Mouse (Mus musculus): Measurements from ENCODE around the gene 1700067P10Rik. TPM values are rescaled to one million over a fixed set of nuclear protein-coding genes. Genes with fewer than 3 reads are reported as not detected.

Gene 1700067P10Rik
- polyA plus RNA-seq, 1 experiment from 2014 or later = not detected

DNA sequence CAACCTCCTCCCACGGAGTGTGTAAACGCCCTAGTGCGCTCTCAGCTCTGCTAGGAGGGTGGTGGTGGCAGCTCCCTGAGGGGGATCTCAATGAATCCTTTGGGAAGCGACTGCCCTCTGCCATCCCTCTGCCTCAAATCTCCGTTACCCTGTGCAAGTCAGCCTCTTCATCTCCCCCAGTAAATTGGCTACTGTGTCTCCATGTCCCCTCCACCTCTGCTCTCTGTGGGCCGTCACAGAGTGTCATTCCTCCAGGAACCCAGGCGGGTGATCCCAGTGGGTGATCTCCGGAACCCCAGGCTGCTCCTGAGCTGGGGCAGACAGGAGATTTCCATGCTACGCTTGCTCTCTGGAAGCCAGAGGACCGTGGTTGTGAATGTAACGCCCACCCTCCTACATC, 10.2 kb downstream of the 1700067P10Rik start:
- Histone ChIP-seq H3K4me3 (no peak overlapping the region), H3K27me3 (ENCODE audit: poor library complexity, severe bottlenecking) (peaks cover 70% of the 10 kb centered on the region), H3K9me3 (no peaks in the 10 kb centered on the region), H3K4me1 (peaks cover 67% of the 10 kb centered on the region), H3K27ac (peak overlapping the region; percentile 77; the same call in 1 of the 2 replicates), H3K36me3 (replicated peaks) (no peaks in the 10 kb centered on the region)
- 6% methylated on average over 11 of the region's 11 CpGs for WGBS
- DNase-seq (ENCODE audit: extremely low spot score, low spot score) = no peak

DNA sequence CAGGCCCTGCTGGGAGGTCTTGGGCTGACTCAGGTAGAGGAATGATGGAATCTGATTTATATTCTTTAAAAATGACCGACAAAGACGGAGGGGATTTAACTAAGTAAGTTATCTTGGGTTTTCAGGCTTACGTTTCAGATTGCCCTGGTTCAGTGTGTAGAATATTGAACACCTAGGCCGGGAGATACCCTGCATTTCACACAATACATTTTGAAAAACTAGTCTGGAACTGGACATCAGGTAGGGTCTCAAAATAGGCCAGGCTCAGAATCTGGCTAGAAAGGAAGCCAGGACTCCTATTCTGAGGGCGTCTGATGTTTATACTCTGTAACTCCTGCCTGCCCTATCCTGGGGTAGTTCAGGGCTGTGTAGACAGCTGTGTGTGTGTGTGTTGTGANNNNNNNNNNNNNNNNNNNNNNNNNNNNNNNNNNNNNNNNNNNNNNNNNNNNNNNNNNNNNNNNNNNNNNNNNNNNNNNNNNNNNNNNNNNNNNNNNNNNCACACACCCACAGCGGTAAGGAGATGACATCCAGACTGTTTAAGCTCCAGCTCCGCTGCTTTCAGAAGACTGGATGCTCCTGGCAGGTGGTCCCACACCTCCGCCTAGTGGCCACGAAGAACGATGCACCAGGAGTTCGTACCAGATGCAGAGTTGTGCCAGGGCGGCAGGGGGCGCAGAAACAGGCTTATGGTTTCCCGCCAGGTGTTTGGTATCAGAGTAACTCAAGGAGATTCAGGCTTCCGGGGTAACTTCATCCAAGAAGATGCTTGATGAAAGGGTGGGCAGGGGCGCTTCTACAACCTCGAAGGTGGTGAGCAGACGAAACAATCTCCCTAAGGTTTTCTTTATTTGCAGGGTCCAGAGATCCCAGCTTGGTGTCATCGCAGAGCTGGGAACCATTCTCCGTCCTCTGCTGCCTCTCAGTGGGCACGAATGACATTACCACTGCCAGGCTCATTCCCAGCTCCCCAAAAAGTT, 11.6 kb downstream of the 1700067P10Rik start:
- Histone ChIP-seq H3K36me3 (replicated peaks) (no peaks in the 10 kb centered on the region), H3K27ac (peak overlapping the region; percentile 74; the same call in 1 of the 2 replicates), H3K27me3 (ENCODE audit: poor library complexity, severe bottlenecking) (peaks cover 56% of the 10 kb centered on the region), H3K4me1 (peaks cover 55% of the 10 kb centered on the region), H3K4me3 (peak overlapping the region; percentile 41), H3K9me3 (no peaks in the 10 kb centered on the region)
- 13% methylated on average over 21 of the region's 21 CpGs for WGBS
- peak; percentile 93 for DNase-seq (ENCODE audit: extremely low spot score, low spot score)

DNA sequence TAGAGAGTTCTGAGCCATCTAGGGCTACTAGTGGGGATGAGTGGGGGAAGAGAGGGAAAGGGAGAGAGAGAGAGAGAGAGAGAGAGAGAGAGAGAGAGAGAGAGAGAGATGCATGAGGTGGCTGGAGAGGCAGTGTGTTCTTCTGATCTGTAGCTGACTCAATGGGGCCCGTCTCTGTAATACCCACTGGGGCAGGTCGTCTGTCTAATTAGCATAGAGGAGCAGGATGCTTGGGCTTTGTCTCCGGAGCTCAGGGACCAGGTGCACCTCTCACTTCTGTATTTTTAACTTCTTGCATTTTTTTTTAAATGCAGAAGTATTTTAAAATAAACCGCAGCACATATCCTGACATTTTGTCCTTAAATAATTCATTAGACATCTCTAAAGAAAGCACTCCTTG, 18.2 kb downstream of the 1700067P10Rik start:
- Histone ChIP-seq H3K4me1 (peaks cover 12% of the 10 kb centered on the region; the same call in 1 of the 2 replicates), H3K4me3 (no peak overlapping the region), H3K9me3 (no peaks in the 10 kb centered on the region), H3K36me3 (replicated peaks) (no peaks in the 10 kb centered on the region), H3K27ac (no peak overlapping the region), H3K27me3 (ENCODE audit: poor library complexity, severe bottlenecking) (0 out of 2 replicates have a peak, but pooled peaks cover 5% of the 10 kb centered on the region)
- 61% methylated on average over 4 of the region's 4 CpGs for WGBS
- no peak for DNase-seq (ENCODE audit: extremely low spot score, low spot score)

DNA sequence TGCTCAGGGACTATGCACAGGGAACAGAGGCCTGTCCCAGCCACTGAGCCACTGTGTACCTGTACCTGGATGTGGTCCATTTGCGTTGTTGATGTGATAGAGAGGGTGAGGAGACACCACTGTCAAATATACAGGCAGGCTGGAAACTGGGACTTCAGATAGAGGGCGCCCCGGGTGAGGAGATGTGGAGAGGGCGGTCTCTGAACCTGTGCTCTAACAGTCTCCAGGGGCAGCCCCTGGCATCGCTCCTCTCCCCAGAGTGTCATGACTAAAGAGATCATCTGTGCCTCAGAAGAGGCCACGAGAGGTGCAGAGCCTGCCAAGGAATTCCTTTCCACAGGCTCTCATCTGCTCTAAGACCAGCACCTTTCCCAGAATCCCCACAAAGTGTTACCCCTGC, 18.7 kb downstream of the 1700067P10Rik start:
- WGBS = 62% methylated on average over 6 of the region's 6 CpGs
- Histone ChIP-seq H3K4me3 (no peak overlapping the region), H3K36me3 (replicated peaks) (no peaks in the 10 kb centered on the region), H3K9me3 (0 out of 2 replicates have a peak, but pooled peaks cover 2% of the 10 kb centered on the region), H3K4me1 (peaks cover 12% of the 10 kb centered on the region; the same call in 1 of the 2 replicates), H3K27ac (no peak overlapping the region), H3K27me3 (ENCODE audit: poor library complexity, severe bottlenecking) (0 out of 2 replicates have a peak, but pooled peaks cover 1% of the 10 kb centered on the region)
- DNase-seq (ENCODE audit: extremely low spot score, low spot score) = no peak

DNA sequence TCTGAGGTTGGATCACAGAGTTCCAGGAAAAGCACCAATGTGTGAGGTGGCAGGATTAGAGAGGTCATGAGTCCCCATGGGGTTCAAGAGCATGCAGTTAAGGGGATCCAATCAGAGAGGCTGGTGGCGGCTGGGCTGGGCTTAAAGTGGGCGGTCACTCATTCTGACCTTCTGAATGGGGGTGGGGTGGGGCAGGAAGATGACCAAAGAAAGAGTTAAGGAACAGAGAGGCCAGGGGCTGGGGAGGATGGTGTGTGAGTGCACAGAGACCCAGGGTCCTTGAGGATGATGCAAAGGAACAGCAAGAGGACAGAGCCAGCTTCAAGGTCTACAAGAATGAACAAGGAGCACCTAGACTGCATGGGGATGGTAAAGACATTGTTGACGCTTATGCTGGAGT, 19.4 kb downstream of the 1700067P10Rik start:
- no peak for DNase-seq (ENCODE audit: extremely low spot score, low spot score)
- Histone ChIP-seq H3K4me3 (no peak overlapping the region), H3K9me3 (peaks cover 5% of the 10 kb centered on the region), H3K36me3 (replicated peaks) (no peaks in the 10 kb centered on the region), H3K4me1 (peaks cover 12% of the 10 kb centered on the region; the same call in 1 of the 2 replicates), H3K27ac (no peak overlapping the region), H3K27me3 (ENCODE audit: poor library complexity, severe bottlenecking) (no peaks in the 10 kb centered on the region)
- 79% methylated on average over 3 of the region's 3 CpGs for WGBS

DNA sequence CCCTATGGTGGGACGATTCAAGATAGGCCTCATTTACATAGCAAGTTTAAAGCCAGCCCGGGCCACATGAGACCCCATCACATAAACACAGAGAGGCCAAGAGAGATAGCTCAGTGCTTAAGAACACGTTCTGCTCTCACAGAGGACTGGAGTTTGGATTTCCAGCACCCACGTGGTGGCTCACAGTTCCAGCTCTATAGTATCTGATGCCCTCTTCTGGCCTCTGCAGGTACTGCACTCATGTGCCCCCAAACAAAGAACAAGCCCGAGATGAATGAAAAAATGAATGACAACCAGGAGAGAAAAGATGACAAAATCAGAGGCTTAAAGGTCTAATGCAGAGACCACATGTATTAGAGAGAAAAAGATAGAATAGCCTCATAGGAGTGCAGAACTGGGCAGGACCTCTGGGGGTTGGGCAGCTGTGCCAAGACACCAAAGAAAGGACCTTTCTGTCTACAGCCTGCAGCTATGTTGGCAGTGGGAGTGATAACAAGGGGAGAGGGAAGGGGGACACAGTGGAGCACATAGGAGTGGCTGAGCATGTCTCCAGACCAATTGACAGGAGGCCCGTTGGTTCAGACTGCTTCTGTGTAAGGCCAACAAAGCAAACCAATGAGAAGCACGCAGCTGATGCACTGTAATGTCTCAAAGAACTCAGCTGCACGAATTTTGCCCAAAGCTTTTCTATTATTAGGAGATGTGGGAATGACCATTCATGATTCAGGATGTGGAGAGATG, 21.6 kb downstream of the 1700067P10Rik start:
- peaks cover 12% of the 10 kb centered on the region; the same call in 1 of the 2 replicates for H3K4me1 ChIP-seq
- no peaks in the 10 kb centered on the region for H3K36me3 ChIP-seq (replicated peaks)
- no peaks in the 10 kb centered on the region for H3K27me3 ChIP-seq (ENCODE audit: poor library complexity, severe bottlenecking)
- no peak overlapping the region for H3K4me3 ChIP-seq
- H3K27ac ChIP-seq = peak overlapping the region; percentile 42; the same call in 1 of the 2 replicates
- WGBS = 54% methylated on average over 8 of the region's 8 CpGs
- peaks cover 10% of the 10 kb centered on the region for H3K9me3 ChIP-seq
- DNase-seq (ENCODE audit: extremely low spot score, low spot score) = peak; percentile 62

DNA sequence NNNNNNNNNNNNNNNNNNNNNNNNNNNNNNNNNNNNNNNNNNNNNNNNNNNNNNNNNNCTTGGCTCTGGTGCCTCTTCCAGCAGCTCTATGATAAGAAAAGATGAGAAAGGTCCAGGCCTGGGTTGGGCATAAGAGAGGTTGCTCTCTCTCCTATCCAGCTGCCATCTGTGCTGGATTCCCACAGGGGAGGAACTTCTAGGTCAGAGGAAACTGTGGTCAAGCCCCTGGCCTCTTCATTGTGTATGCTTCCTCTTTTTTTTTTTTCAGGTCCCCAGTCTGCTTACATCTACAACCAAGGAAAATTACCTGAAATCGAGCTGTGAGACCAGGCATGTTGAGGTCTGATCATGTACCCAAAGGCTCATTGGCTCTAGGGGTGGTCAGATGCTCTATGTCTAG, 29.5 kb downstream of the 1700067P10Rik start:
- Histone ChIP-seq H3K9me3 (peaks cover 4% of the 10 kb centered on the region), H3K4me1 (no peaks in the 10 kb centered on the region), H3K4me3 (no peak overlapping the region), H3K36me3 (replicated peaks) (no peaks in the 10 kb centered on the region), H3K27me3 (ENCODE audit: poor library complexity, severe bottlenecking) (peaks cover 14% of the 10 kb centered on the region), H3K27ac (no peak overlapping the region)
- 73% methylated on average over 1 of the region's 1 CpGs for WGBS
- no peak for DNase-seq (ENCODE audit: extremely low spot score, low spot score)

DNA sequence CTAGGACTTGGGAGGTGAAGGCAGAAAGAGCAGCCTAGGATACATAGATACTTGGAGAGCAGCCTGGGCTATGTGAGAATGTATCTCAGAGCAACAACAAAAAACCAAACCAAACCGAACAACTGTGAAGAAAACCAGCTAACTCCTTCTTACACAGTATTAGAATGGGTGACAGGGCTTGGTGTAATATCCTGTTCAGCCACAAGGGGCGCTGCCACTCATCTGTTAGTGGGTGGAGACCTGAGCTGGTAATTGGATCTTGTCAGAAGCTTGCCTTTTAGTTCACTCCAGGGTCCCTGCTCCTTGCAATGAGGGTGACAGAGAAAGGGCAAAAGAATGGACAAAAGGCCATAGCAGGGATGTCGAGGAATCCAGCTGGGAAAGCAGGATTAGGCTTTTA, 30.5 kb downstream of the 1700067P10Rik start:
- Histone ChIP-seq H3K4me3 (no peak overlapping the region), H3K27me3 (ENCODE audit: poor library complexity, severe bottlenecking) (peaks cover 14% of the 10 kb centered on the region), H3K36me3 (replicated peaks) (no peaks in the 10 kb centered on the region), H3K4me1 (no peaks in the 10 kb centered on the region), H3K27ac (no peak overlapping the region), H3K9me3 (no peaks in the 10 kb centered on the region)
- 27% methylated on average over 3 of the region's 3 CpGs for WGBS
- DNase-seq (ENCODE audit: extremely low spot score, low spot score) = peak; percentile 83

DNA sequence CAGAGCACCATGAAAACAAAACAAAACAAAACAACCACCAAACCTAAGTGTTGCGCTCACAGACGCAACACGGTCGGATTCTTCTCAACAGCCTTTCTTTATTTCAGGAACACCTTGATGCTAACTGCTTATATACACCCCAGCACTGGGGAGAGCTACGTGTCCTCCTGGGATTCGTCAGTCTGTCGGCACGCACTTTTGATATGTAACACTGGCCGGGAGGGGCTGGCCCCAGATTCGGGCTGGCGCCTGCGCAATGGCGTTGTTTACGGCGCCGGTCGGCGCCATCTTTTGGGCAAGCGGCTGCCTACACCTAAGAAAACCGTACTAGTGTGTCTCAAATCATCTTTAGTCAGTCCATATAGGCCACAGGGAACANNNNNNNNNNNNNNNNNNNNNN, 31.3 kb downstream of the 1700067P10Rik start:
- WGBS = 94% methylated on average over 20 of the region's 20 CpGs
- H3K27ac ChIP-seq = no peak overlapping the region
- peaks cover 14% of the 10 kb centered on the region for H3K27me3 ChIP-seq (ENCODE audit: poor library complexity, severe bottlenecking)
- no peak overlapping the region for H3K4me3 ChIP-seq
- DNase-seq (ENCODE audit: extremely low spot score, low spot score) = no peak
- no peaks in the 10 kb centered on the region for H3K4me1 ChIP-seq
- no peaks in the 10 kb centered on the region for H3K9me3 ChIP-seq
- no peaks in the 10 kb centered on the region for H3K36me3 ChIP-seq (replicated peaks)

DNA sequence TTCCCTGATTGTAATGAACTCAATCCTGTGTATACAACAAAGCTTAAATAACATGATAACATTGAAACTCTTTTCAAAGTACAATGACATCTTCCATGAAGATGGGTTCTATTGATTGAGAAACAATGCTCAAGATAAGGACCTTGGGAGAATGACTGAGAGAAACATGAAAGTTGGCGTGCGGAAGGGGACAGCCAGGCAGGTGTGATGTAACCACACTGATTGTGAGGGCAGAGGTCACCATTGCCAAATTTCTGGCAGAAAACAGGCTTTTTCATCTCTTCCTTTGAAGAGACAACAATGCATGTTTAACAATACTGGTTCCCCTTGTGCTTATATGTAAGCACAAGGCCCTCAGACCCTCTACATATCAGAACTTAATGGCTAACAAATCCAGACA, 43.7 kb downstream of the 1700067P10Rik start:
- no peak overlapping the region for H3K27ac ChIP-seq
- H3K9me3 ChIP-seq = no peaks in the 10 kb centered on the region
- no peaks in the 10 kb centered on the region for H3K36me3 ChIP-seq (replicated peaks)
- no peaks in the 10 kb centered on the region for H3K4me1 ChIP-seq
- 86% methylated on average over 2 of the region's 2 CpGs for WGBS
- H3K27me3 ChIP-seq (ENCODE audit: poor library complexity, severe bottlenecking) = no peaks in the 10 kb centered on the region
- H3K4me3 ChIP-seq = no peak overlapping the region
- no peak for DNase-seq (ENCODE audit: extremely low spot score, low spot score)

Measured in forebrain, embryonic 10.5 days (tissue).